Mouse (Mus musculus) bone marrow, adult 2 months (tissue): ENCODE measurements around the gene Mrps35.

Source experiments
- CTCF ChIP-seq: fragments of 200-500 bp; IDR thresholded peaks from 2 replicates; pipeline ENCODE4 v1.5.1; 2011; ENCODE audit warnings: low read length, control low read depth; ENCODE audit not compliant: control insufficient read depth, insufficient read depth
- POLR2A ChIP-seq: fragments of 200-500 bp; IDR thresholded peaks from 2 replicates; pipeline ENCODE4 v1.6.1; 2011; ENCODE audit warnings: low read depth, mild to moderate bottlenecking, control low read depth, low read length, borderline replicate concordance; ENCODE audit not compliant: control insufficient read depth

DNA sequence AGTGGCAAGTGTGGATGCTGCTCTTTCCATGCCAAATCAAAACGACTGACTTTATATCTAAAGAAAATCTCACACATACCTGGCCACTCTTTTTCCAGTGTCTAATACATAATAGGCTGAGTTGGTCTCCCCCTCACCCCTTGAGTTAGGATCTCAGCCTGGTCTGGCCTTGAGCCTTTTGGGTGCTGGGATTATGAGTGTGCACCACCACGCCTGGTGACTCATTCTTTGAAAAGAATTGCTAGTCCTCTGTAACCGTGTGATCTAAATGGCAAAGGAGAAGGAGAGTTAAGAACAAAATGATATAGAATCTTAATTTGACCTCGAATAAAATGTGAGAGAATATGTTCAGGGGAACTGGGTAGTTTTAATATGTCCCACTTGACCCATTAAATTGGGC, 24.7 kb upstream of the Mrps35 start:
- no peak for TF ChIP-seq CTCF
- no peak for TF ChIP-seq POLR2A
